Mouse (Mus musculus): ENCODE measurements around the gene Eloa. TPM values are rescaled to one million over a fixed set of nuclear protein-coding genes. Genes with fewer than 3 reads are reported as not detected.
A peak's percentile ranks its signal among the peaks of the same experiment; 100 is the strongest.
"Not testable (repeated sequence)": the region's sequence is repeated elsewhere in the genome, so short reads cannot be mapped to it uniquely, and the experiment has no call there.

Eloa gene
- polyA plus RNA-seq, 1 experiment from 2014 or later = 36.4 TPM

- H3K36me3 ChIP-seq = no peaks in the 10 kb centered on the region
- H3K27me3 ChIP-seq (replicated peaks) = no peaks in the 10 kb centered on the region
- no peak overlapping the region for H3K9ac ChIP-seq
- H3K4me2 ChIP-seq = no peak overlapping the region
- no peaks in the 10 kb centered on the region for H3K4me1 ChIP-seq
- no peak overlapping the region for H3K27ac ChIP-seq
- H3K4me3 ChIP-seq (replicated peaks) = no peak overlapping the region
- no peak for ATAC-seq (ENCODE audit: insufficient read depth, low FRiP score, low read depth)
- H3K9me3 ChIP-seq = no peaks in the 10 kb centered on the region
- WGBS = 78% methylated on average over 4 of the region's 4 CpGs
Observed at GRCm38 (mm10) chr4:135995118-135995517, 26.4 kb downstream of the Eloa start.

- Histone ChIP-seq H3K27ac (no peak overlapping the region), H3K4me1 (no peaks in the 10 kb centered on the region), H3K36me3 (no peaks in the 10 kb centered on the region), H3K9me3 (no peaks in the 10 kb centered on the region), H3K27me3 (replicated peaks) (no peaks in the 10 kb centered on the region), H3K4me2 (no peak overlapping the region), H3K4me3 (replicated peaks) (no peak overlapping the region), H3K9ac (no peak overlapping the region)
- ATAC-seq (ENCODE audit: insufficient read depth, low FRiP score, low read depth) = no peak
- WGBS = 98% methylated on average over 6 of the region's 6 CpGs
Observed at GRCm38 (mm10) chr4:135993941-135994340, 27.6 kb downstream of the Eloa start.

GRCm38 (mm10) chr4:135987714-135988113, 33.8 kb downstream of the Eloa start:
- no peaks in the 10 kb centered on the region for H3K27me3 ChIP-seq (replicated peaks)
- 67% methylated on average over 9 of the region's 9 CpGs for WGBS
- peak overlapping the region; percentile 86 for H3K4me3 ChIP-seq (replicated peaks)
- peaks cover 8% of the 10 kb centered on the region; the same call in 1 of the 2 replicates for H3K4me1 ChIP-seq
- H3K4me2 ChIP-seq = peak overlapping the region; percentile 90
- no peaks in the 10 kb centered on the region for H3K9me3 ChIP-seq
- H3K36me3 ChIP-seq = peaks cover 13% of the 10 kb centered on the region
- ATAC-seq (ENCODE audit: insufficient read depth, low FRiP score, low read depth) = no peak
- H3K9ac ChIP-seq = peak overlapping the region; percentile 68
- H3K27ac ChIP-seq = peak overlapping the region; percentile 91; the same call in 1 of the 2 replicates

- WGBS = under 1% methylated on average over 71 of the region's 81 CpGs
- Histone ChIP-seq H3K36me3 (peaks cover 13% of the 10 kb centered on the region), H3K9ac (peak within 1 kb of the TSS; percentile 96), H3K27me3 (replicated peaks) (no peaks in the 10 kb centered on the region), H3K9me3 (no peaks in the 10 kb centered on the region), H3K4me3 (replicated peaks) (peak within 1 kb of the TSS; percentile 86), H3K27ac (peak within 1 kb of the TSS; percentile 91), H3K4me2 (peak within 1 kb of the TSS; percentile 90), H3K4me1 (peaks cover 8% of the 10 kb centered on the region; the same call in 1 of the 2 replicates)
- ATAC-seq (ENCODE audit: insufficient read depth, low FRiP score, low read depth) = peak; percentile 90
Observed at GRCm38 (mm10) chr4:135986943-135987710, 34.4 kb downstream of the Eloa start, which contains the start of gene Pithd1. Gene Pithd1 (minus strand): TSS chr4:135987264.

GRCm38 (mm10) chr4:135986301-135986942, 35.1 kb downstream of the Eloa start:
- H3K4me2 ChIP-seq = peak overlapping the region; percentile 90
- peak; percentile 7; the same call in 1 of the 2 replicates for ATAC-seq (ENCODE audit: insufficient read depth, low FRiP score, low read depth)
- H3K27me3 ChIP-seq (replicated peaks) = no peaks in the 10 kb centered on the region
- H3K9me3 ChIP-seq = no peaks in the 10 kb centered on the region
- H3K9ac ChIP-seq = peak overlapping the region; percentile 96
- peak overlapping the region; percentile 91 for H3K27ac ChIP-seq
- 7% methylated on average over 23 of the region's 23 CpGs for WGBS
- H3K4me1 ChIP-seq = peaks cover 8% of the 10 kb centered on the region; the same call in 1 of the 2 replicates
- H3K4me3 ChIP-seq (replicated peaks) = peak overlapping the region; percentile 86
- H3K36me3 ChIP-seq = peaks cover 13% of the 10 kb centered on the region

- H3K27ac ChIP-seq = no peak overlapping the region
- H3K27me3 ChIP-seq (replicated peaks) = no peaks in the 10 kb centered on the region
- no peak for ATAC-seq (ENCODE audit: insufficient read depth, low FRiP score, low read depth)
- H3K36me3 ChIP-seq = peaks cover 15% of the 10 kb centered on the region
- no peak overlapping the region for H3K9ac ChIP-seq
- peak overlapping the region; percentile 90 for H3K4me2 ChIP-seq
- no peaks in the 10 kb centered on the region for H3K9me3 ChIP-seq
- peak overlapping the region; percentile 86 for H3K4me3 ChIP-seq (replicated peaks)
- peaks cover 8% of the 10 kb centered on the region; the same call in 1 of the 2 replicates for H3K4me1 ChIP-seq
- 86% methylated on average over 7 of the region's 7 CpGs for WGBS
Observed at GRCm38 (mm10) chr4:135985769-135986168, 35.8 kb downstream of the Eloa start.

GRCm38 (mm10) chr4:135985193-135985592, 36.4 kb downstream of the Eloa start:
- ATAC-seq (ENCODE audit: insufficient read depth, low FRiP score, low read depth) = peak; percentile 59; the same call in 1 of the 2 replicates
- WGBS = 84% methylated on average over 5 of the region's 5 CpGs

GRCm38 (mm10) chr4:135984556-135984955, 37.0 kb downstream of the Eloa start:
- Histone ChIP-seq H3K9ac (no peak overlapping the region), H3K4me1 (peaks cover 8% of the 10 kb centered on the region; the same call in 1 of the 2 replicates), H3K9me3 (no peaks in the 10 kb centered on the region), H3K36me3 (peaks cover 18% of the 10 kb centered on the region), H3K27me3 (replicated peaks) (no peaks in the 10 kb centered on the region), H3K4me3 (replicated peaks) (no peak overlapping the region), H3K4me2 (no peak overlapping the region), H3K27ac (no peak overlapping the region)
- no peak for ATAC-seq (ENCODE audit: insufficient read depth, low FRiP score, low read depth)
- WGBS = 83% methylated on average over 5 of the region's 5 CpGs

More at GRCm38 (mm10) chr4:135985193-135985592, 36.4 kb downstream of the Eloa start:
- Histone ChIP-seq H3K36me3 (peaks cover 18% of the 10 kb centered on the region), H3K27me3 (replicated peaks) (no peaks in the 10 kb centered on the region), H3K4me3 (replicated peaks) (no peak overlapping the region), H3K4me1 (peaks cover 8% of the 10 kb centered on the region; the same call in 1 of the 2 replicates), H3K9ac (no peak overlapping the region), H3K4me2 (no peak overlapping the region), H3K9me3 (no peaks in the 10 kb centered on the region), H3K27ac (no peak overlapping the region)

- ATAC-seq (ENCODE audit: insufficient read depth, low FRiP score, low read depth) = no peak
- Histone ChIP-seq H3K4me2 (no peak overlapping the region), H3K27me3 (replicated peaks) (no peaks in the 10 kb centered on the region), H3K9me3 (no peaks in the 10 kb centered on the region), H3K27ac (no peak overlapping the region), H3K4me1 (peaks cover 4% of the 10 kb centered on the region; the same call in 1 of the 2 replicates), H3K4me3 (replicated peaks) (no peak overlapping the region), H3K9ac (no peak overlapping the region), H3K36me3 (peaks cover 26% of the 10 kb centered on the region)
- 80% methylated on average over 7 of the region's 7 CpGs for WGBS
Observed at GRCm38 (mm10) chr4:135981524-135982063, 40.0 kb downstream of the Eloa start.

GRCm38 (mm10) chr4:135980223-135980622, 41.3 kb downstream of the Eloa start:
- not testable (repeated sequence) for H3K4me1 ChIP-seq; H3K9me3 ChIP-seq; H3K27me3 ChIP-seq (replicated peaks); H3K4me2 ChIP-seq; H3K4me3 ChIP-seq (replicated peaks); ATAC-seq (ENCODE audit: insufficient read depth, low FRiP score, low read depth); H3K9ac ChIP-seq; H3K27ac ChIP-seq
- peaks cover 34% of the 10 kb centered on the region for H3K36me3 ChIP-seq
- 91% methylated on average over 5 of the region's 5 CpGs for WGBS

- no peak overlapping the region for H3K4me3 ChIP-seq (replicated peaks)
- H3K4me2 ChIP-seq = no peak overlapping the region
- H3K36me3 ChIP-seq = peaks cover 24% of the 10 kb centered on the region
- no peak for ATAC-seq (ENCODE audit: insufficient read depth, low FRiP score, low read depth)
- no peaks in the 10 kb centered on the region for H3K27me3 ChIP-seq (replicated peaks)
- WGBS = 91% methylated on average over 12 of the region's 12 CpGs
- no peak overlapping the region for H3K27ac ChIP-seq
- peaks cover 14% of the 10 kb centered on the region for H3K4me1 ChIP-seq
- H3K9me3 ChIP-seq = no peaks in the 10 kb centered on the region
- no peak overlapping the region for H3K9ac ChIP-seq
Observed at GRCm38 (mm10) chr4:135976146-135976545, 45.4 kb downstream of the Eloa start.
